Mouse (Mus musculus) telencephalon, adult 2 months (tissue): ENCODE results near the gene Angpt4.

Experiments used
- DNase-seq: peaks from one replicate; pipeline ENCODE4 v3.0.0-alpha.2; 2011; ENCODE audit warnings: low read depth, low spot score

The Angpt4 gene

DNA sequence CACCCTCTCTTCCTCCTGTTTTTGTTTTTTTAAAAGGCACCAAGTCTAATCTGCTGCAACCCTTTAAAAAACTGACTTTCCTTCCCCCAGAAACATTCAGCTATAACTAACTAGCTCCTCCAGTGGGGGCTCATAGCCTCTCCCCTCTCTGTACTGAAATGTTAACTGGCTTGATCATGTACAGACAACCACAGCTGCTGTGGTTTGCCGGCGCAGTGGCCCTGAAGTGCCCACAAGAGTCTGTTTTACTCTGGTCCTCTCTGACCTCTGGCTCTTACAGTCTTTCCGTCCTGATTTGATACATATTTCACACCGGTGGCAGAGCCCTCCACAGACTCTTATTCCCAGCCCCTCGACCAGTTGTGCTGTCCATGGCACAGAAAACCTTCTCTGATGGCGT lies 70.3 kb downstream of the Angpt4 start:
- no peak for DNase-seq

DNA sequence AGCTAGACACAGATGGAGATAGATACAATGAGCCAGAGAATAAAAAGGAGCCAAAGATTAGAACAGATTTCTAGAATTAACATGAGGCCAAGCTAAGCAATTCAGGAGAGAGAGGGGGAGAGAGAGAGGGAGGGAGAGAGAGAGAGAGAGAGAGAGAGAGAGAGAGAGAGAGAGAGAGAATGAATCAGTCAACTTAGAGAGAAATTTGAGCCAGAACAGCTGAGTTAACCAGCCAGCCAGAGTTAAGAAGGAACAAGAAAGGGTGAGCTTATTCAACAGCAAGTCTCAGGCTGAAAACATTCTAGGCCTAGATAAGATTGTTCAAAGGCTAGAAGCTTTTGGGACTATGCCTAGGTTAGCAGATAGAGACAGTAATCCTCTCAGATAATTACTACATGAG lies 71.5 kb downstream of the Angpt4 start:
- no peak for DNase-seq

DNA sequence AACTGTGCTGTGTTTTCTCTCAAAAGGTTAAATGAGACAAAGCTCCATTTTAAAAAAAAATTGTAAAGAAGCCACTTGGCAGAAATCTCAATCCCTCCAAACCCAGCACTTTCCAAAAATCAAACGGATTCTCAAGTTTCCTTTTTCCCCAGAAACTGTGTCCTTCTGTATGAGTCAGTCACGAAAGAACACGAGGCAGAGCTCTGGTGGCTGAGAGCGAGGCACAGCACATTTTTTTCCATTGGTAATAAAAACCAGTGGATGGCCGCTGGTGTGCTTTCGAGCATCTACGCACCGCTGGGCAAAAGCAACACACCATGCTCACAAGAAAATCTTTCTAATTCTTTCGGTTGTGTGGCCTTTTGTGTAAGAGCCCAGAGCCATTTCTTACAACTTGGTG lies 73.0 kb downstream of the Angpt4 start:
- DNase-seq: no peak

DNA sequence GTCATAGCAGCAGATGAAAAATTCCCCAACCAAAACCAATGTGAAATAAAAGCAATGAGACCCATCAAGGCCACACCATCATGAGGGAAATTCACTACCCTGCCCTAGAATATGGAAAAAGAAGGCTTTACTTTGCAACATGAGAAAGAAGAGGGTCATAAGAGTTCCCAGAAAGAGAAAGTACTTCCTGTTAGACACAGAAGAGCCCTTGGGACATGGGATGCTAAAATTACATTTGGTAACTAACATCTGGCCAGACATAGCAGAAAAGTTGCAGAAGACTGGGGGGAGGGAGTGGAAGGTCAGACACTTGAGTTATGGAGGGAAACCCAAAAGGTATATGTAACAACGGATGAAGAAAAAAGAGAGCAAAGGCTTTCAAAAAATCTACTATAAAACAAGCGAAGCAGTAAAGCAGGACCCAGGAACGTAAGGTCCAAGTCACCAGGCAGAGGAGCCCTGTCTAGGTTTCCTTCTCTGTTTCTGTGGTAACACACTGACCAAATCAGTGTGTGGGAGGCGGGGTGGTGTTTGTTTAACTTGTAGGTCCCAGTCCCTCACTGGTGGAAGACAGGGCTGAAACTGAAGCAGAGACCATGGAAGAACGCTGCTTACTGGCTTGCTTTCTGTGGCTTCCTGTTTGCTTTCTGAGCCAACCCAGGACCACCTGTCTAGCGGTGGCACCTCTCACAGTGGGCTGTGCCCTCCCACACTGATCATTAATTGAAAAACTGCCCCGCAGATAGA lies 74.6 kb downstream of the Angpt4 start:
- no peak for DNase-seq

DNA sequence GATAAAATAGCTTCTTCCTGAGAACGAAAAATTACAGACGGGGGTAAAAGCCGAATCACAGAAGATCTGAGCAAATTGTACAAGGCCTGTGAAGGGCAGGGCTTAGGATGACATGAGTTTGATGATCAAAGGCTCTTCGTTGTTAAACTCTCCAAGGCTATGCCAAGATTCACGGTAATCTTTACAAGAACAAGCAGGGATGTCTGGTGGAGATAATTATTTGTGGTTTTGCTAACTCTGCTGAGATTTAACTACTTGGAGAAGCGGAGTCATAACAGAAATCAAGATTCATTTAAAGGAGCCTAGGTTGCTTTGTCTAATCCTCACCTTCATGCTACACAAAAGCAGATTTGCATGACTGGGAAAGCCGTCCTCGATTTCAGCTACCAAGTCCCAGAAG lies 75.9 kb downstream of the Angpt4 start:
- no peak for DNase-seq

DNA sequence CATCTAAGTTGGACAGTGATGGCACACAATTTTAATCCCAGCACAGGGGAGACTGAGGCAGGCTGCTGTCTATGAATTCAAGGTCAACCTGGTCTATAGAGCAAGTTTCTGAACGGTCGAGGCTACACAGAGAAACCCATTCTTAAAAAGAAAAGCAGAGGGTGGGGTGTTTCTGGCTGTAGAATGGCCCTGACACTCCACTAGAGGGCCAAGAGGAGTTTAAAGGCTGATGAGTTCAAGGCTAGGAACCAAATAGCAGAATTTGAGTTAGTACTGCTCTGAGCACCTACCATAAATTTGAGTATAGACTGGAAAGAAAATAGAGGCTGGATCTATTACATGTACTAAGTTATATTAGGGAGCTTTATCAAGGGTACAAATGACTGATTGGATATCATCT lies 78.0 kb downstream of the Angpt4 start:
- no peak for DNase-seq

DNA sequence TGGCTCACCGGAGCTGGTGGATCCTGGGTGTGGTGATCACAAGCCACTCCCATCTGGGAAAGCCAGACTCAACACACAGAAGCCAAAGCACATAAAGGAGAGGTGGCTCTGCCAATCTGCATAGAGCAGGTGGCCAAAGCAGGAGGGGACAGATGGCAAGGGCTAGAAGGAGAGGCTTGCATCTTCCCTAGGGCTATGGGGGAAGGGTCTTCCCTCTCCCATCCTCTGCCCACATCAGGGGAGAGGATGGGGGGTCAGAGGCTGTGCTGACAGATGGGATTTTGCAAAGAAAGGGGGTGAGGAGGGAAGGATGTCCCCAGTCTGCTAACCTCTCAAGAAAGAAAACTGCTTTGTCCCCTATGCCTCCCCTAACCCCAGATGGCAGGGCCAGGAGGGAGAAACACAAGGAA lies 80.0 kb downstream of the Angpt4 start:
- DNase-seq: no peak

DNA sequence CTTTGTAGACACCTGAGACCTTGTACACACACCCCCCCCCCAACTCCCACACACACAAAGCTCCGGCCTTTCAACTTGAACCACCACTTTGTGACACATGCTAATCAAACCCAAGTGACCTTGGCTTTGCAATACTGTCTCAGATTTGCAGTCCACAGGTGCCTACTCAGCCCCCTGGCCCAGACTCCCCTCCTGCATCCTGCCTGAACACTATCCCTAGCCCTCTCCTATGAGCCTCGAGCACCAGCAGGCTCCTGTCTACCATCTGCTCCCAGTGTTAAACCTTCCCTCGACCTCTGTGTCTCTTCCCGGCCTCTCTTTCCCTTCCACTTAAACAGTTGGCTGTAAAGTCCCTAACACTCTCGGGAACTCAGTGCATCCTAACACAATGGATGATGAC lies 80.4 kb downstream of the Angpt4 start:
- no peak for DNase-seq

DNA sequence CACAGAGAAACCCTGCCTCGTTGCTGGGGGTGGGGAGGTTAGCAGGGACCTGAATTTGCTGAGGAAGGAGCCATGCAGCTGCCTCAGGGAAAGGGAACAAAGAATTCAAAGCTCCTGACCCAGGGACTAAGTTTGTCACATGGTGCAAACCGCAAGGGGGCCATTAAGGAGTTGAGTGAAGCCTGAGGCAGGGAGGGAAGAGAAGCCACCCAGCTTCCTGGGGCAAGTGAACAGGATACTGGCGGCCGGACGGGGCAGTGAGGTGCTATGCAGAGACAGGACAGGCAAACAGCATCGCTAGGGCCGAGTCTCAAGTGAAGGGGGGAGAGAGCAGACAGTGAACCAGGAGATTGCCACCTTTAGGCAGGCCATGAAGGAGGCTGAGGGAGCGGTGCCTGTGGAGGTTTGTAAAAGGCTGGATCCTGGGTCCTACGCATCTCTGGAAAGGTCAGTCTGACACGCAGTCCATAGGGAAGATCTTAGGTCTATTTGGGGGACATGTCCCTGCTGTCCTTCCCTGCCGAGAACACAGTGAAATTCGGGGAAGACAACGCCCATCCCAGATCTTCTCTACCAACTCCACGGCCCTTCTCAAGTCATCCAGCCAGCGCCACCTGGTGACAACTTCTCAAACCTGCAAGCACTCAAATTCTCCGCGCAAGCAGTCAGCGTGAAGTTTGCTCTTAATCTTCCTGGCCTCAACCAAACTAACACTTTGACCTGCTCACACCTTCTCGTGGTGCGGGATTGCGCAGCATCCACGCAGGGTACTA lies 83.5 kb downstream of the Angpt4 start:
- peak; percentile 40 for DNase-seq
